Mouse (Mus musculus): Measurements from ENCODE around the gene Gpr137c. TPM values are rescaled to one million over a fixed set of nuclear protein-coding genes. Genes with fewer than 3 reads are reported as not detected.

Gpr137c gene
- polyA plus RNA-seq, 1 experiment from 2014 or later, result 1.8 TPM

DNA sequence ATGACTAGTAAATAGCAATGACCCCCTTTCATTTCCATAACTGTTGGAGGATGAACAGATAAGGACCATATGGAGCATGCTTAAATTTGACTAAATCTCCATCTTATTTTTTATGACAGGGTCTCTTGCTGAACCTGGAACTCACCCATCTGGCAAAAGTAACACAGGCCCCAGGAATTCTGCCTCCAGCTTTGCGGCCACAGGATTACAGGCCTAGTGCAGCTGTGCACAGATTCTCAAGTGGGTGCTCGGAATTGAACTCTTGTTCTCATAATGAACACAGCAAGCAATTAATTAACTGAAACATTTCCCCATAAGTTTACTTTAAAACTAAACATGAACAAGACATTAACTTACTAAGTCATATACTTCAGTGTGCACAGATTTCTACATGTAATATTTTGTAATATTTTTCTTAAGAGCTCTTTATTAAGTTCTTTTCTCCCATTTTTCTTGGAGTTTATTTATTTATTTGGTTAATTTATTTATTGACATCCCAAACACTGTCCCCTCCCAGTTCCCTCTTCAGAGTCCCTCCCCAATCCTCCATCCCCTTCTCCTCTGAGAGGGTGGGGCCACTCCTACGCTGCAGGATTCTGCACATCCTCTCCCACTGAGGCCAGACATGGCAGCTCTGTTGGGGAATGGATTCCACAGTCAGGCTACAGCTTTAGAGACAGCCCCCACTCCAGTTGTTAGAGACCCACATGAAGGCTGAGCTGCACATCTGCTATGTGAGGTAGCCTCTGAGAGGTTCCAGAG, 44.5 kb downstream of the Gpr137c start:
- DNase-seq (ENCODE audit: low spot score), result no peak
- no peak for TF ChIP-seq CTCF (IDR thresholded peaks at IDR 0.05)
- no peak for TF ChIP-seq EP300 (IDR thresholded peaks at IDR 0.05)
- no peak overlapping the region for H3K4me3 ChIP-seq (ENCODE audit: low read depth, low read length)
- 71% methylated on average over 3 of the region's 3 CpGs for WGBS
- no peak overlapping the region for H3K27ac ChIP-seq (ENCODE audit: low read length)
- H3K27me3 ChIP-seq (replicated peaks; ENCODE audit: insufficient read depth, low read length), result no peaks in the 10 kb centered on the region
- ATAC-seq, result no peak
- no peak overlapping the region for H3K9ac ChIP-seq (replicated peaks; ENCODE audit: low read depth)
- H3K4me2 ChIP-seq (replicated peaks; ENCODE audit: low read depth, low read length), result no peak overlapping the region
- no peaks in the 10 kb centered on the region for H3K9me3 ChIP-seq (ENCODE audit: low read length)
- H3K36me3 ChIP-seq (ENCODE audit: insufficient read depth, low read length), result no peaks in the 10 kb centered on the region
- no peaks in the 10 kb centered on the region for H3K4me1 ChIP-seq (ENCODE audit: insufficient read depth, low read depth, low read length)

DNA sequence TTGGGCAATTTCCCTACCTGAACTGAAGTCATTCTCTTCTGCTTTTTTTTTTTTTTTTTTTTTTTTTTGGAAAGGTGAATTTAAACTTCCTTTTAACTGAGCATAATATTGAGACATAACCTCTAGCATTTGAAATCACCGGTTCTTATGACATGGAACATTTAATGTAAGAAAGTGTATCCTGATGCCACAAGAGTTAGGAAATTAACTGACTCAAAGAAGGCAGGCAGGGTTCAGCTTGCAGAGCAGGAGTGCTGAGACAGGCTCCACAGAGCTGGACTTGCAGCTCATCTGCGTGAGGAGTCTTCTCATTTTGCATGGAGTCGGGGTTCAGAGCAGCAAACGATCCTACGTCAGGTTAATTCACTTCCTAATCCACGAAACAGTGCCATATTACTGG, 56.3 kb downstream of the Gpr137c start:
- ATAC-seq (no peak), DNase-seq (ENCODE audit: low spot score) (no peak)
- WGBS, result 87% methylated on average over 6 of the region's 6 CpGs

DNA sequence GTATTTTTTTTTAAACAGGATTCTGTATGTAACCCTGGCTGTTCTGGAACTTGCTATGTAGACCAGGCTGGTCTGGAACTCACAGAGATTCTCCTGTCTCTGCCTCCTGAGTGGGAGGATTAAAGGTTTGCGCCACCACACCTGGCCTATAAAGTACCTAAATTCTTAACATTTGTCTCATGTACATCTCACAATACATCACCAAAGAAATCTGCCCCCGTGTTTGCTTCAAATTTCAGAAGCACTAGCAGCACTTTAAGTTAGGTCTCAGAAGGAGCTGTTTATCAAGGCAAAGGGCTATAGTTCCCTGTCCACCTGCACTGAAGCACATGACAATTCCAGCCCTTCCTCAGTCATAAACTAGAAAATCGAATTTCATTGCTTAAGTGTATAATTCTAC, 62.5 kb downstream of the Gpr137c start:
- TF ChIP-seq CTCF (IDR thresholded peaks at IDR 0.05), result no peak
- TF ChIP-seq EP300 (IDR thresholded peaks at IDR 0.05), result no peak
- Histone ChIP-seq H3K4me3 (ENCODE audit: low read depth, low read length) (no peak overlapping the region), H3K4me1 (ENCODE audit: insufficient read depth, low read depth, low read length) (no peaks in the 10 kb centered on the region), H3K27me3 (replicated peaks; ENCODE audit: insufficient read depth, low read length) (no peaks in the 10 kb centered on the region), H3K9ac (replicated peaks; ENCODE audit: low read depth) (no peak overlapping the region), H3K9me3 (ENCODE audit: low read length) (no peaks in the 10 kb centered on the region), H3K36me3 (ENCODE audit: insufficient read depth, low read length) (peaks cover 4% of the 10 kb centered on the region; the same call in 1 of the 2 replicates), H3K4me2 (replicated peaks; ENCODE audit: low read depth, low read length) (no peak overlapping the region), H3K27ac (ENCODE audit: low read length) (no peak overlapping the region)
- DNase-seq (ENCODE audit: low spot score) (no peak), ATAC-seq (no peak)
- 87% methylated on average over 3 of the region's 3 CpGs for WGBS

More for the DNA sequence above, 56.3 kb downstream of the Gpr137c start:
- H3K9ac ChIP-seq (replicated peaks; ENCODE audit: low read depth), result no peak overlapping the region
- no peak for TF ChIP-seq EP300 (IDR thresholded peaks at IDR 0.05)
- TF ChIP-seq CTCF (IDR thresholded peaks at IDR 0.05), result no peak
- H3K9me3 ChIP-seq (ENCODE audit: low read length), result no peaks in the 10 kb centered on the region
- H3K36me3 ChIP-seq (ENCODE audit: insufficient read depth, low read length), result no peaks in the 10 kb centered on the region
- H3K4me3 ChIP-seq (ENCODE audit: low read depth, low read length), result no peak overlapping the region
- H3K27ac ChIP-seq (ENCODE audit: low read length), result no peak overlapping the region
- H3K4me2 ChIP-seq (replicated peaks; ENCODE audit: low read depth, low read length), result no peak overlapping the region
- H3K27me3 ChIP-seq (replicated peaks; ENCODE audit: insufficient read depth, low read length), result no peaks in the 10 kb centered on the region
- no peaks in the 10 kb centered on the region for H3K4me1 ChIP-seq (ENCODE audit: insufficient read depth, low read depth, low read length)

DNA sequence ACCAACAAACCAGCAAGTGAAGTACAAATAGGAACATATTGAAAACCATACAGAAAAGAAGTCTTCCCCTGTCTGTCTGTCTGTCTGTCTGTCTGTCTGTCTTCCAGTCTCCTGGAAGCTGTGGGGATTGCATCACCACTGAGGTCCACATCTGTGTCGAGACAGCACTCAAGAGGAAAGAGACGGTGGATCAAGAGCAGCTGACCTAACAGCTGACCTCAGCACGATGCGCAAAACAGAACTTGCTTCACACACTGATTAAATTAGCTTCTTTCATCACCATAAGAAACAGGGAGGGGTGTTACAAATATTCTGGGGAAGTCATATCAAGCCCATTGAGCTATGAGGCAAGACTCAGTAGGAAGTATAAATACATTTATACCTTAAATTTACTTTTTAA, 72.1 kb downstream of the Gpr137c start:
- H3K27me3 ChIP-seq (replicated peaks; ENCODE audit: insufficient read depth, low read length), result no peaks in the 10 kb centered on the region
- no peak for ATAC-seq
- no peak for TF ChIP-seq CTCF (IDR thresholded peaks at IDR 0.05)
- no peak for TF ChIP-seq EP300 (IDR thresholded peaks at IDR 0.05)
- peak; percentile 8 for DNase-seq (ENCODE audit: low spot score)
- H3K4me3 ChIP-seq (ENCODE audit: low read depth, low read length), result no peak overlapping the region
- no peak overlapping the region for H3K27ac ChIP-seq (ENCODE audit: low read length)
- peaks cover 15% of the 10 kb centered on the region for H3K36me3 ChIP-seq (ENCODE audit: insufficient read depth, low read length)
- WGBS, result 75% methylated on average over 4 of the region's 4 CpGs
- H3K4me1 ChIP-seq (ENCODE audit: insufficient read depth, low read depth, low read length), result no peaks in the 10 kb centered on the region
- no peak overlapping the region for H3K4me2 ChIP-seq (replicated peaks; ENCODE audit: low read depth, low read length)
- H3K9me3 ChIP-seq (ENCODE audit: low read length), result no peaks in the 10 kb centered on the region
- no peak overlapping the region for H3K9ac ChIP-seq (replicated peaks; ENCODE audit: low read depth)

DNA sequence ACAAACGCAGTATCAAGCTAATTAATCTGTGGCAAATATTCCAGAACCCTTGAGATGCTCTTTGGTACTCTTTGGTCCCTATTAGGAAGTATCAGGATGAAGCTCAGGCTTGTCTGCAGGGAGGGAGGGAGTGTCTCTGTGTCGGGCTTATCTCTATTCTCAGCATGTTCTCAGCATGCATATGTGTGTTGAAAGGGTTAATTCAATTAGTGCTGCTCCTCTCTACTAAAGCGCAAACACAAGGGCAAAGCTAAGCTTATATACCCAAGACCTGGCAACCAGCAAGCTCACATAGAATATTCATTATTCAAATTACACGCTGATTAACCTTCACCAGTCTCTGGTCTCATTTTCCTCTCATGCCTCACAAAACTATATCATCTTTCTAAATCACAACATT, 84.4 kb downstream of the Gpr137c start:
- H3K9ac ChIP-seq (replicated peaks; ENCODE audit: low read depth), result no peak overlapping the region
- no peaks in the 10 kb centered on the region for H3K4me1 ChIP-seq (ENCODE audit: insufficient read depth, low read depth, low read length)
- peaks cover 10% of the 10 kb centered on the region for H3K36me3 ChIP-seq (ENCODE audit: insufficient read depth, low read length)
- no peak overlapping the region for H3K4me2 ChIP-seq (replicated peaks; ENCODE audit: low read depth, low read length)
- TF ChIP-seq CTCF (IDR thresholded peaks at IDR 0.05) (no peak), EP300 (IDR thresholded peaks at IDR 0.05) (no peak)
- WGBS, result 61% methylated on average over 4 of the region's 4 CpGs
- H3K9me3 ChIP-seq (ENCODE audit: low read length), result no peaks in the 10 kb centered on the region
- no peak overlapping the region for H3K4me3 ChIP-seq (ENCODE audit: low read depth, low read length)
- no peak overlapping the region for H3K27ac ChIP-seq (ENCODE audit: low read length)
- DNase-seq (ENCODE audit: low spot score), result no peak
- H3K27me3 ChIP-seq (replicated peaks; ENCODE audit: insufficient read depth, low read length), result no peaks in the 10 kb centered on the region
- ATAC-seq, result no peak

DNA sequence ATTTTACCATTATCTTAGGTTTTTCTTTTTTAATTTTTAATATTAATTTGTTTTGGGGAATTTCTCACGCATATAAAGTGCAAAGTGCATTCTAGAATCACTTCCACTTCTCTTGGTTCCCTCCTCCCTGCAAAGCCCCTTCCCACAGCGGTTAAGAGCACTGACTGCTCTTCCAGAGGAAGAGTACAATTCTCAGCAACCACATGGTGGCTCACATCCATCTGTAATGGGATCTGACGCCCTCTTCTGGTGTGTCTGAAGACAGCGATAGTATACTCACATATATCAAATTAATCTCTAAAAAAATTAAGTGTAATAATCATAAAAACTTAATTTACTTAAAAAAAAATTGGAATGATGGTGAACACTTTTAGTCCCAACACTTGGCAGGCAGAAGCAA, 84.9 kb downstream of the Gpr137c start:
- WGBS, result 78% methylated on average over 4 of the region's 4 CpGs
- ATAC-seq, result no peak
- no peaks in the 10 kb centered on the region for H3K9me3 ChIP-seq (ENCODE audit: low read length)
- no peak overlapping the region for H3K4me3 ChIP-seq (ENCODE audit: low read depth, low read length)
- TF ChIP-seq CTCF (IDR thresholded peaks at IDR 0.05) (no peak), EP300 (IDR thresholded peaks at IDR 0.05) (no peak)
- H3K27me3 ChIP-seq (replicated peaks; ENCODE audit: insufficient read depth, low read length), result no peaks in the 10 kb centered on the region
- H3K9ac ChIP-seq (replicated peaks; ENCODE audit: low read depth), result no peak overlapping the region
- H3K4me1 ChIP-seq (ENCODE audit: insufficient read depth, low read depth, low read length), result no peaks in the 10 kb centered on the region
- no peak overlapping the region for H3K4me2 ChIP-seq (replicated peaks; ENCODE audit: low read depth, low read length)
- peaks cover 7% of the 10 kb centered on the region for H3K36me3 ChIP-seq (ENCODE audit: insufficient read depth, low read length)
- no peak overlapping the region for H3K27ac ChIP-seq (ENCODE audit: low read length)
- no peak for DNase-seq (ENCODE audit: low spot score)
